Mouse (Mus musculus) G1E (cell line): ENCODE results near the gene Cln6. TPM values are rescaled to one million over a fixed set of nuclear protein-coding genes. Genes with fewer than 3 reads are reported as not detected.
"Not testable (repeated sequence)": the region's sequence is repeated elsewhere in the genome, so short reads cannot be mapped to it uniquely, and the experiment has no call there.

Experiments
- ATAC-seq: 2 replicates; pipeline ENCODE4 v1.8.0; 2016; ENCODE audit warnings: mild to moderate bottlenecking; ENCODE audit not compliant: insufficient number of reproducible peaks, poor library complexity, low FRiP score, severe bottlenecking; ENCODE audit errors: extremely low read depth
- DNase-seq: peaks from one replicate; pipeline ENCODE4 v3.0.0; 2012; ENCODE audit warnings: low spot score
- H3K27me3 ChIP-seq: 2 replicates; pipeline ENCODE4 v1.6.1; 2012; ENCODE audit warnings: mild to moderate bottlenecking, low read length, inconsistent platforms; ENCODE audit not compliant: insufficient read depth
- H3K36me3 ChIP-seq: replicated peaks from 2 replicates; pipeline ENCODE3; 2012; ENCODE audit warnings: mild to moderate bottlenecking, inconsistent platforms
- H3K4me1 ChIP-seq: 2 replicates; pipeline ENCODE4 v1.6.1; 2012; ENCODE audit warnings: low read depth, low read length, inconsistent platforms, mixed read lengths; ENCODE audit not compliant: insufficient read depth
- H3K4me3 ChIP-seq: 2 replicates; pipeline ENCODE4 v1.5.1; 2012; ENCODE audit warnings: low read depth, mild to moderate bottlenecking, inconsistent platforms, low read length, moderate library complexity, mixed read lengths
- H3K9me3 ChIP-seq: replicated peaks from 2 replicates; pipeline ENCODE4 v1.6.1; 2012; ENCODE audit warnings: inconsistent platforms
- CTCF ChIP-seq: IDR thresholded peaks from 2 replicates; pipeline ENCODE4 v1.5.1; 2012; ENCODE audit warnings: low read depth, low read length, inconsistent platforms, mixed read lengths
- GATA1 ChIP-seq: IDR thresholded peaks from 2 replicates; pipeline ENCODE4 v1.6.1; 2012; ENCODE audit warnings: borderline replicate concordance, low read length, inconsistent platforms, mixed read lengths
- GATA2 ChIP-seq: IDR thresholded peaks from 2 replicates; pipeline ENCODE4 v1.6.1; 2012; ENCODE audit warnings: low read depth, low read length, inconsistent platforms, borderline replicate concordance
- POLR2AphosphoS5 ChIP-seq: IDR thresholded peaks from 2 replicates; pipeline ENCODE4 v1.6.1; 2012; ENCODE audit warnings: low read depth, low read length, inconsistent platforms; ENCODE audit not compliant: insufficient replicate concordance
- TAL1 ChIP-seq: conservative IDR thresholded peaks from 2 replicates; pipeline ENCODE4 v1.6.1; 2012; ENCODE audit warnings: low read depth, low read length, inconsistent platforms, mixed read lengths
- polyA plus RNA-seq: library from polyadenylated mRNA; stranded (reverse); fragments of >175 nt; gene quantifications from 2 replicates; pipeline ENCODE4 v1.2.3, GENCODE M21; 2012
- total RNA-seq, 2 experiments: library from RNA; stranded (forward) in 1 of 2; stranded (reverse) in 1 of 2; fragments of 200-1000 nt in 1 of 2; fragments of >200 nt in 1 of 2; fragmentation: Nextera tagmentation in 1 of 2; gene quantifications; 2 replicates each; pipeline ENCODE4 v1.2.3; 2014 to 2017

Gene Cln6
- 69.9 and 72.8 TPM in 2 replicates for total RNA-seq (2014; fragmentation: Nextera tagmentation)
- 32.5 and 34.9 TPM in 2 replicates for total RNA-seq (2017)
- polyA plus RNA-seq: 31.7 and 37.0 TPM in 2 replicates

DNA sequence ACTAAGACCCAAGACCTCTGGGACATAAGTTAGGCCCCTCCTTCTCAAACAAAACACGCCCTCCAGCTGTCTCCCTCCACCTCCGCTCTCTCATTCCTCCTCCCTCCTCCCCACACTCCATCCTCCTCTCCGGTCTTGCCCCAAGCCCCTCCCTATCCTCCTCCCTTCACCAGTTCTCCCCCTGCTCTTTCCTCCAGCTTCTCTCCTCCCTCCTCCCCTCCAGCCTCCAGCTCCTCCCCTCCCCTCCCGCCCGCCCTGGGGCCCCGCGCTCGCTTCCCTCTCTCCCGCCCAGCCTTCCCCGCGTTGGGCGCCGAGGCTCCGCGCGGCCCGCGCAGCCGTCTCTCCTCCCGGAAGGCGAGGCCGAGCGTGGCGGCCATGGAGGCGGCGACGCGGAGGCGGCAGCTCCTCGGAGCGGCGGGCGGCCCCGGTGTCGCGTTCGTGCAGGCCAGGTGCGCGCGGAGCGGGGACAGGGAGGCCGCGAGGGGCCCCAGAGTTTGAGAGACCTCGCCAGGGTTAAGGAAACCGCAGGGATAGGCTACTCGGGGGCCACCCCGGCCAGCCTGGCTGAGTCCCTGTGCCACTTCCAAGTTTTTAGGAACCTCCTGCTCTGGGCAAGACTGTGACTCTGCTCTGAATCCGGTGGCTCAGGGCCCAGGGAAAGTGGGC, at the start of gene Cln6:
Cln6 (plus strand) TSS at position 280 of the 666 bp plus-strand sequence.
- H3K4me1 ChIP-seq: peaks cover 56% of the 10 kb centered on the region
- DNase-seq: peak; percentile 91
- TF ChIP-seq CTCF: no peak
- TF ChIP-seq TAL1: no peak
- no peak for TF ChIP-seq POLR2AphosphoS5
- no peak for TF ChIP-seq GATA1
- no peak for TF ChIP-seq GATA2
- peaks cover 35% of the 10 kb centered on the region for H3K36me3 ChIP-seq
- no peaks in the 10 kb centered on the region for H3K9me3 ChIP-seq
- no peaks in the 10 kb centered on the region for H3K27me3 ChIP-seq
- peak within 1 kb of the TSS; percentile 80 for H3K4me3 ChIP-seq
- peak; percentile 98 for ATAC-seq

- Histone ChIP-seq H3K9me3 (no peaks in the 10 kb centered on the region), H3K4me3 (no peak overlapping the region), H3K4me1 (peaks cover 23% of the 10 kb centered on the region), H3K27me3 (no peaks in the 10 kb centered on the region), H3K36me3 (peaks cover 60% of the 10 kb centered on the region)
- no peak for ATAC-seq
- TF ChIP-seq TAL1 (no peak), POLR2AphosphoS5 (no peak)
- DNase-seq: no peak
Observed at GRCm38 (mm10) chr9:62789856-62790255, 48.7 kb upstream of the Cln6 start.

- not testable (repeated sequence) for H3K4me3 ChIP-seq, ATAC-seq, H3K9me3 ChIP-seq, H3K27me3 ChIP-seq, DNase-seq
- H3K36me3 ChIP-seq: peaks cover 85% of the 10 kb centered on the region
- peaks cover 25% of the 10 kb centered on the region; the same call in 1 of the 2 replicates for H3K4me1 ChIP-seq
Observed at GRCm38 (mm10) chr9:62799218-62799617, 39.4 kb upstream of the Cln6 start.

DNA sequence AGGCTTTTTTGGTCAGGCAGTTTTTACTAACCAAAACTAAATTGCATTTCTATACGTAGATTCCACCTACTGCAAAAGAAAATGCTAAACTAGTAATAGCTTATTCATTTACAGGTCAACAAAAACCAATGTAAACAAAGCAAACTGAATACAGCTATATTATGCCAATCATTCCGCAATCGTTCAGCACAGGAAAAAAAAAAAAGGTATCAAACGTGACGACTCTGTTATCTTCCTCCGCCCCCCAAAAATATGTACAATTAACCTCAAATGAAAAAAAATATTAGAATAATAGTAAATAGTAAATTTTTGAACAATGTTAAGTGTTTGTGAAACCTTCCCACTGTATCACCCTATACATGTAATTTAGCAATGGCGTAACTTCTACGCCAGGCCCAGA, 28.5 kb upstream of the Cln6 start:
- Histone ChIP-seq H3K4me1 (peaks cover 46% of the 10 kb centered on the region), H3K27me3 (no peaks in the 10 kb centered on the region), H3K4me3 (peak overlapping the region; percentile 100), H3K36me3 (peaks cover 35% of the 10 kb centered on the region), H3K9me3 (no peaks in the 10 kb centered on the region)
- ATAC-seq: no peak
- TF ChIP-seq GATA1 (no peak), GATA2 (no peak), POLR2AphosphoS5 (no peak), CTCF (no peak), TAL1 (no peak)
- no peak for DNase-seq

- ATAC-seq (0 out of 2 replicates have a peak, but pooled peaks have one; percentile 32), DNase-seq (peak; percentile 60)
- H3K4me1 ChIP-seq: peaks cover 44% of the 10 kb centered on the region
- no peaks in the 10 kb centered on the region for H3K9me3 ChIP-seq
- H3K36me3 ChIP-seq: peaks cover 31% of the 10 kb centered on the region
- TF ChIP-seq POLR2AphosphoS5 (no peak), TAL1 (no peak), GATA1 (no peak), GATA2 (no peak), CTCF (no peak)
- no peaks in the 10 kb centered on the region for H3K27me3 ChIP-seq
- peak overlapping the region; percentile 100 for H3K4me3 ChIP-seq
Observed at GRCm38 (mm10) chr9:62810543-62811515, 27.8 kb upstream of the Cln6 start.

- DNase-seq (peak; percentile 80), ATAC-seq (peak; percentile 84)
- Histone ChIP-seq H3K4me3 (peak within 1 kb of the TSS; percentile 100), H3K4me1 (peaks cover 49% of the 10 kb centered on the region), H3K36me3 (peaks cover 25% of the 10 kb centered on the region), H3K27me3 (no peaks in the 10 kb centered on the region), H3K9me3 (no peaks in the 10 kb centered on the region)
- TF ChIP-seq GATA2 (no peak), GATA1 (no peak), TAL1 (no peak), POLR2AphosphoS5 (no peak), CTCF (no peak)
Observed at GRCm38 (mm10) chr9:62811516-62812121, 27.0 kb upstream of the Cln6 start, which contains the start of gene Fem1b. Gene Fem1b, minus strand, starts transcription at chr9:62811934.
